Mouse (Mus musculus): ENCODE measurements around the gene Prdm11.

Gene Prdm11

GRCm38 (mm10) chr2:92967032-92967838 lies 78.7 kb downstream of the Prdm11 start:
- DNase-seq (ENCODE audit: low spot score): no peak

- DNase-seq (ENCODE audit: low spot score): no peak
Measured at GRCm38 (mm10) chr2:92966257-92966656, 79.7 kb downstream of the Prdm11 start.

- no peak for DNase-seq (ENCODE audit: low spot score)
Measured at GRCm38 (mm10) chr2:92964345-92964744, 81.6 kb downstream of the Prdm11 start.

- DNase-seq (ENCODE audit: low spot score): no peak
Measured at GRCm38 (mm10) chr2:92958640-92959039, 87.3 kb downstream of the Prdm11 start.

- DNase-seq (ENCODE audit: low spot score): no peak
Measured at GRCm38 (mm10) chr2:92956943-92957342, 89.0 kb downstream of the Prdm11 start.

GRCm38 (mm10) chr2:92954404-92955114 lies 91.4 kb downstream of the Prdm11 start:
- peak; percentile 87 for DNase-seq (ENCODE audit: low spot score)

- no peak for DNase-seq (ENCODE audit: low spot score)
Measured at GRCm38 (mm10) chr2:92953450-92953849, 92.5 kb downstream of the Prdm11 start.

GRCm38 (mm10) chr2:92949518-92949917 lies 96.4 kb downstream of the Prdm11 start:
- DNase-seq (ENCODE audit: low spot score): peak; percentile 54

GRCm38 (mm10) chr2:92948699-92949300 lies 97.2 kb downstream of the Prdm11 start:
- no peak for DNase-seq (ENCODE audit: low spot score)

- DNase-seq (ENCODE audit: low spot score): peak; percentile 84
Measured at GRCm38 (mm10) chr2:92947981-92948698, 97.8 kb downstream of the Prdm11 start.

GRCm38 (mm10) chr2:92945824-92946598 lies 100.0 kb downstream of the Prdm11 start:
- DNase-seq (ENCODE audit: low spot score): no peak

- DNase-seq (ENCODE audit: low spot score): no peak
Measured at GRCm38 (mm10) chr2:92945125-92945746, 100.7 kb downstream of the Prdm11 start.

GRCm38 (mm10) chr2:92944356-92944755 lies 101.6 kb downstream of the Prdm11 start:
- no peak for DNase-seq (ENCODE audit: low spot score)

- DNase-seq (ENCODE audit: low spot score): no peak
Measured at GRCm38 (mm10) chr2:92943406-92943805, 102.6 kb downstream of the Prdm11 start.

- no peak for DNase-seq (ENCODE audit: low spot score)
Measured at GRCm38 (mm10) chr2:92941463-92941862, 104.5 kb downstream of the Prdm11 start.

GRCm38 (mm10) chr2:92940963-92941362 lies 105.0 kb downstream of the Prdm11 start:
- DNase-seq (ENCODE audit: low spot score): no peak

- no peak for DNase-seq (ENCODE audit: low spot score)
Measured at GRCm38 (mm10) chr2:92938827-92939226, 107.1 kb downstream of the Prdm11 start.

GRCm38 (mm10) chr2:92938063-92938462 lies 107.9 kb downstream of the Prdm11 start:
- no peak for DNase-seq (ENCODE audit: low spot score)

- DNase-seq (ENCODE audit: low spot score): no peak
Measured at GRCm38 (mm10) chr2:92935483-92935882, 110.5 kb downstream of the Prdm11 start.

GRCm38 (mm10) chr2:92934312-92934982 lies 111.5 kb downstream of the Prdm11 start:
- peak; percentile 43 for DNase-seq (ENCODE audit: low spot score)

Data from embryo, embryonic 10 days (tissue).